Mouse (Mus musculus): ENCODE measurements at regions not wholly inside any gene's neighbourhood (a gene's known extent, or its start where the extent isn't known, plus 50 kb on each side); places are given as distances from the start of the nearest gene placed in this dataset.

- TF ChIP-seq GATA1 (IDR thresholded peaks at IDR 0.05; ENCODE audit: borderline replicate concordance, low read length) (no peak), FLI1 (IDR thresholded peaks at IDR 0.05; ENCODE audit: low read length) (no peak)
These were observed 150.8 kb upstream of the Dapk1 start for GRCm38 (mm10) chr13:60450721-60451506.

All from megakaryocyte, embryonic 14.5 days (primary cell).